Mouse (Mus musculus) retina, adult 2 months (tissue): ENCODE results near the gene Mab21l1.

Source experiments
- DNase-seq: peaks from one replicate; pipeline ENCODE4 v3.0.0-alpha.2; 2012; ENCODE audit warnings: low read depth, low spot score

Mab21l1 gene

GRCm38 (mm10) chr3:55778764-55779730, 3.3 kb upstream of the Mab21l1 start:
- DNase-seq: no peak

GRCm38 (mm10) chr3:55780120-55781070, 1.9 kb upstream of the Mab21l1 start:
- DNase-seq: peak; percentile 69

- DNase-seq: no peak
These were observed 768 bp upstream of the Mab21l1 start for GRCm38 (mm10) chr3:55781429-55782055.

GRCm38 (mm10) chr3:55782771-55783170, 461 bp downstream of the Mab21l1 start:
- DNase-seq: no peak

GRCm38 (mm10) chr3:55783171-55784081, 1.1 kb downstream of the Mab21l1 start:
- DNase-seq: no peak

GRCm38 (mm10) chr3:55784101-55784500, 1.8 kb downstream of the Mab21l1 start:
- peak; percentile 60 for DNase-seq

- no peak for DNase-seq
These were observed 3.1 kb downstream of the Mab21l1 start for GRCm38 (mm10) chr3:55785266-55785980.

GRCm38 (mm10) chr3:55785981-55786725, 3.8 kb downstream of the Mab21l1 start:
- DNase-seq: no peak

- DNase-seq: no peak
These were observed 4.7 kb downstream of the Mab21l1 start for GRCm38 (mm10) chr3:55786835-55787486.

- no peak for DNase-seq
These were observed 5.3 kb downstream of the Mab21l1 start for GRCm38 (mm10) chr3:55787487-55788213.

- no peak for DNase-seq
These were observed 5.9 kb downstream of the Mab21l1 start for GRCm38 (mm10) chr3:55788214-55788586.

GRCm38 (mm10) chr3:55788621-55789201, 6.4 kb downstream of the Mab21l1 start:
- DNase-seq: peak; percentile 69

GRCm38 (mm10) chr3:55789856-55790255, 7.5 kb downstream of the Mab21l1 start:
- DNase-seq: no peak

- DNase-seq: no peak
These were observed 8.3 kb downstream of the Mab21l1 start for GRCm38 (mm10) chr3:55790609-55791008.

GRCm38 (mm10) chr3:55792251-55792650, 9.9 kb downstream of the Mab21l1 start:
- no peak for DNase-seq

GRCm38 (mm10) chr3:55793842-55794575, 11.7 kb downstream of the Mab21l1 start:
- no peak for DNase-seq

- DNase-seq: no peak
These were observed 12.5 kb downstream of the Mab21l1 start for GRCm38 (mm10) chr3:55794768-55795167.
